Mouse (Mus musculus): ENCODE data around the gene M6pr.
"Not testable (repeated sequence)": the region's sequence is repeated elsewhere in the genome, so short reads cannot be mapped to it uniquely, and the experiment has no call there.

The M6pr gene

DNA sequence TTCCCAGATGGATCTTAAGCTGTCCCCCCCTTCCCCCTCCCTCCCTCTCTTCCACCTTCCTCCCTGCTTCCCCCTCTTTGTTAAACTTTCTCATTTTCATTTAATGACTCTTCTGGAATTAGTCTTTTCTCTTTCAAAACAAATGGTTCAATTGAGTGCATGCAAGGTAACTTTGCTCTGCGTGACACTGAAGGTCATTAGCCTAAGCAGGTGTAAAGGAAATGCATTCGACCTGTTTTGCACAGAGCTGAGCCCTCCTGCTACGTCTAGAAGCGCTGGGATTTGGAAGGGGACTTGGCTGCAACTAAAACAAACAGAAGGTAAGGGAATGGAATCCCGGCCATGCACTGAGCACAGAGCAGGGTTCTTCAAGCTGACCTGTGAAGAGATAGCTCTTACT is 33.6 kb downstream of the M6pr start:
- no peak for DNase-seq (ENCODE audit: low spot score)

DNA sequence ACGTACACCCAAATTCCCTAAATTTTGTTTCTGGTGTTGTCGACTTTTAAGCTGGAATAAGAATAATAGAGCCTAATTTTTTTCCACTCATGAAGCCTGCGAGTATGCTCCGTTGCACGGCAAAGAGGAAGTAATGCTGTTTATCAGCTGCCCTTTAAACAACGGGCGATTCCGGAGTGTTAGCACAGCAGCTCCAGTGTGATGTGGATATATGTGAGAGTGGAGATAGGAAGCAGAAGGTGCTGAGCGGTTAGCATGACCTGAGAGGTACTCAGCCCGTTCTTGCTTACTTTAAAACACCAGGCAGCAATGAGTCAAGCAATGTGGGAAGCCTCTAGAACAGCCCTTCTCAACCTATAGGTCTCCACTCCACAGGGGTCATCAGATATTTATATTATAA is 35.2 kb downstream of the M6pr start:
- no peak for DNase-seq (ENCODE audit: low spot score)

DNA sequence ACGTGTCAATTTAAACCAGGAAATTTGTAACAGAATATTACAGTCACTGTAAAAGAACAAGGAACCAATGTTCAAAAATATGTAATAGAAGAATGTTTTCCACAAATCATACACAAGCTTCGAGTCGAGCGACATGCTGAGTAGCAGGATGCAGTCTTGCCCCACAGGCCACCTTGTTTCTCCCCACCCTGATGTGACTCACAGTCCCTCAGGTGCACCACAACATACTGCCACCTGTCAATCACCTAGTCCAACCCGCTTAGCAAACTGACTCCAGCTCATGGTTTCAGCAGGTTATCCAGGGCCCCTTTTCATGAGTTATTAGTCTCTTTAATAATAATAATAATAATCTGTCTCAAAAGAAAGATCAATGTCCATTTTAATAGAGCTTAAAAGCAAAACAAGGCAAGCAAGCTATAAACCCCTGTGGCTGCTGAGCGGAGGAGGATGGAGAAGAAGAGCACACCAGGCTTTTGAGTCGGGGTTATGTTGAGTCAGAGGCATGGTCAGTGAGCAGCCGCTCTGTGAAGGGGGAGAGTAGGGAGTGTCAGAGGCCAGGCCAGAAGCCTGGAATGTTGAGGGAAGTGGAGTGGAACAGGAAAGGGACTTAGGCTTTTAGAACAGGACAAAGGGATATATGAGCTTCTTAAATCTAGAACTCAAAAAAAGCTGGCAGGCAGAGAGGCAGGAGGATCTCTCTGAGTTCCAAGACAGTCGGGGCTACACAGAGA is 36.0 kb downstream of the M6pr start:
- DNase-seq (ENCODE audit: low spot score), result no peak

DNA sequence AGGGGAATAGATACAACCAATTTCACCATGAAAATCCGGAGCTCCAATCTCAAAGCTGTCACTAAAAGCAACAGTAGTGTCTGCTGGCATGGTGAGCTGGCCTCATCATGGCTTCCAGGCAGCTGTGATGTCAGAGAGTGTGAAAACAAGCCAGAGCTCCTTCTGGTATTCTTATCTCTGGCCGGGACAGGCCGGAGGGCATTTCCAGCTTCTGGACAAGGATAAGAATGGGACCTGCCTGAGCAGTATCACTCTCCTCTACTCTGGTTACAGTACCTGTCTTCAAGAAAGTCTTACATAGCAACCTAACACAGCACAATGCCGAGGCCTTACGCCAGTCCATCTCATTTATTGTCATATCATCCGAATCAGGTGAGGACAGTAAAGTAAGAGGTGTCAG is 37.2 kb downstream of the M6pr start:
- no peak for DNase-seq (ENCODE audit: low spot score)

GRCm38 (mm10) chr6:122346399-122346798 is 37.9 kb downstream of the M6pr start:
- no peak for DNase-seq (ENCODE audit: low spot score)

DNA sequence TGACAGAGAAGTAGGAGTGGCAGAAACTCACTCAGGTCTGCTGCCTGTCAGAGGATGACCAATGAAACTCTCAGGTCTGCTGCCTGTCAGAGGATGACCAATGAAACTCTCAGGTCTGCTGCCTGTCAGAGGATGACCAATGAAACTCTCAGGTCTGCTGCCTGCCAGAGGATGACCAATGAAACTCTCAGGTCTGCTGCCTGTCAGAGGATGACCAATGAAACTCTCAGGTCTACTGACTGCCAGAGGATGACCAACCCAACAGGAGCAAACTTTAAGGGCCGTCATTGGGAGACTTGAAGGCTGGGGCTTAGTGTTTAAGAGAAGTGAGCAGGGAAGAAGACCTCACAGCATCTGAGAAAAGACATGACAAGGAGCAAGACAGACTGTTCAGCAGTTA is 38.8 kb downstream of the M6pr start:
- not testable (repeated sequence) for DNase-seq (ENCODE audit: low spot score)

GRCm38 (mm10) chr6:122355909-122356308 is 47.4 kb downstream of the M6pr start:
- no peak for DNase-seq (ENCODE audit: low spot score)

- DNase-seq (ENCODE audit: low spot score), result no peak
Measured at GRCm38 (mm10) chr6:122357089-122357488, 48.6 kb downstream of the M6pr start.

DNA sequence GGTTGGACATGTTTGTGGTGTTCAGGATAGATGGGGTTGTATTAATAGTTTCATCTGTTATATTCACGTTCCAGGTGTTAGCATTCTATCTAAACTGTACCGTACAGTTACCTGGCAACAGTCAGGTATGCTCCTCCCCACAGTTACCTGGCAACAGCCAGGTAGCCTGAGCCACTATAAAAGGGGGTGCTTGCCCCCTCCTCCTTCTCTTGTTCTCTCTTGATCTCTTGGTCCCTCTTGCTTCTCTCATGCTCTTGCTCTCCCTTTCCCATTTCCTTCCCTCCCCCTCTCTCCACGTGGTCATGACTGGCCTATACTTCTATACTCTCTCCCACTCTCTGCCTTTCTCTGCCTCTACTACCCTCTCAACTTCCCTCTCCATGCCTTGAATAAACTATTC is 57.2 kb downstream of the M6pr start:
- no peak for DNase-seq (ENCODE audit: low spot score)

- no peak for DNase-seq (ENCODE audit: low spot score)
Measured at GRCm38 (mm10) chr6:122366287-122366686, 57.8 kb downstream of the M6pr start.

DNA sequence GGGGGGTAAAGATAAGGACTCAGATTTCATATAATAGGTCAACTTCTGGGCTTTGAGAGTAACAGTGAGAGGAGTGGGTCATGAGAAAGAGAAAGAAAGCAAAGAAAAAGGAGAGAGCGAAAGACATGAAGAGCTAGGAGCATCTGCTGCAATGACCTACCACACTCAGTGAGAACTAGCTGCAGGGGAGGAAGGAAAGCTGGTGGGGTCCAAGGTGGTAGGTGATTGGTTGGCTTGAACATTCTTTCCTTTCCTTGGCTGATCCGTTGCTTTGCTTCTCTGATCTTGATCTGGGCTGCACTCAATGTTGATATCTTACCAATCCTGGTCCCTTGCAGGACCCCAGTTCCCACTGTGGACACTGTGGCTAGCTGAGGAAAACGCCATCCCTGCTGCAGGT is 58.5 kb downstream of the M6pr start:
- no peak for DNase-seq (ENCODE audit: low spot score)
